Mouse (Mus musculus) lung, embryonic 14.5 days (tissue): Measurements from ENCODE around the gene Slc6a17. TPM values are rescaled to one million over a fixed set of nuclear protein-coding genes. Genes with fewer than 3 reads are reported as not detected.

Experiments used
- ATAC-seq: fragments of 200-750 bp; cut with Nextera tagmentation; 2 replicates; pipeline ENCODE4 v1.8.0; 2017; ENCODE audit warnings: mild to moderate bottlenecking, moderate TSS enrichment, moderate library complexity; ENCODE audit not compliant: insufficient read depth
- DNase-seq: peaks from one replicate; pipeline ENCODE4 v3.0.0-alpha.2; 2015
- H3K27ac ChIP-seq: fragments of 300-500 bp; sonication (generic); 2 replicates; pipeline ENCODE4 v1.5.1; 2014; ENCODE audit warnings: low read depth, mild to moderate bottlenecking, moderate library complexity
- H3K27me3 ChIP-seq: fragments of 300-500 bp; sonication (generic); 2 replicates; pipeline ENCODE4 v1.6.1; 2014; ENCODE audit warnings: low read length, control low read depth; ENCODE audit not compliant: insufficient read depth
- H3K36me3 ChIP-seq: fragments of 300-500 bp; sonication (generic); 2 replicates; pipeline ENCODE4 v1.6.1; 2014; ENCODE audit warnings: control low read depth; ENCODE audit not compliant: insufficient read depth
- H3K4me1 ChIP-seq: fragments of 300-500 bp; sonication (generic); 2 replicates; pipeline ENCODE4 v1.6.1; 2014; ENCODE audit warnings: antibody characterized with exemption, control low read depth; ENCODE audit not compliant: insufficient read depth
- H3K4me2 ChIP-seq: fragments of 300-500 bp; sonication (generic); 2 replicates; pipeline ENCODE4 v1.6.1; 2014; ENCODE audit warnings: mild to moderate bottlenecking
- H3K4me3 ChIP-seq: fragments of 300-500 bp; sonication (generic); 2 replicates; pipeline ENCODE4 v1.5.1; 2014; ENCODE audit warnings: low read depth, low read length
- H3K9ac ChIP-seq: fragments of 300-500 bp; sonication (generic); 2 replicates; pipeline ENCODE4 v1.6.1; 2014
- H3K9me3 ChIP-seq: fragments of 300-500 bp; sonication (generic); 2 replicates; pipeline ENCODE4 v1.6.1; 2016; ENCODE audit warnings: low read depth, low read length, control low read depth
- CTCF ChIP-seq: IDR thresholded peaks from 2 replicates; pipeline ENCODE4 v1.5.1; 2016; ENCODE audit warnings: antibody characterized with exemption, low read depth
- WGBS: fragments of 180-500 bp; shearing (Covaris S2); extraction: QIAGEN DNeasy Blood & Tissue Kit; methylation state at CpG from one replicate; pipeline ENCODE4 v1.1.7; 2014; 5-methylcytosine and 5-hydroxymethylcytosine counted together
- polyA plus RNA-seq: library from polyadenylated mRNA; unstranded; fragments of >200 nt; fragmentation: Nextera tagmentation; extraction: Ambion mirVana; gene quantifications from 2 replicates; pipeline ENCODE4 v1.2.1, GENCODE M21; 2014

Slc6a17 gene
- polyA plus RNA-seq, 1 experiment from 2014 or later = 4.2 TPM

DNA sequence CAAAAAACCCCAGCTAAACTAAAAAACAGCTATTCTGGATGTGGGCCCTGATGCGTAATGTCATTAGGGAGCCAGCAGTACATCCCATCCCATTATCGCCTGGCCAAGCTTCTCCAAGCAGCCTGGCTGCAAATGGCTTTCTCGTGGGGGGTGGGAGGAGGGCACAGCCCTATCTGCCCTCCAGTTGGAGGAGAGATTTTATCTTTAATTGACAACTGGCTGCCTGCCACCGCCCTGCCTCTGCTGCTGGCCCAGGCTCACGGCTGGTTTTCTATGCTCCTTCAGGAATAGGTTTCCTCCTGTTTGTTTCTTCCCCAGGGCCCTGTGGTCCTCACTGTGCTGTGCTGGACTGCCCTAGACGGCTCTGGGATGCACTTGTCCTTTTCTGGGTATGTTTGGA is 81.4 kb downstream of the Slc6a17 start:
- DNase-seq (no peak), ATAC-seq (no peak)
- TF ChIP-seq CTCF = no peak
- Histone ChIP-seq H3K27me3 (no peaks in the 10 kb centered on the region), H3K4me3 (no peak overlapping the region), H3K9me3 (no peaks in the 10 kb centered on the region), H3K9ac (no peak overlapping the region), H3K4me2 (no peak overlapping the region), H3K27ac (no peak overlapping the region), H3K4me1 (no peaks in the 10 kb centered on the region), H3K36me3 (no peaks in the 10 kb centered on the region)
- WGBS = 47% methylated on average over 6 of the region's 6 CpGs

DNA sequence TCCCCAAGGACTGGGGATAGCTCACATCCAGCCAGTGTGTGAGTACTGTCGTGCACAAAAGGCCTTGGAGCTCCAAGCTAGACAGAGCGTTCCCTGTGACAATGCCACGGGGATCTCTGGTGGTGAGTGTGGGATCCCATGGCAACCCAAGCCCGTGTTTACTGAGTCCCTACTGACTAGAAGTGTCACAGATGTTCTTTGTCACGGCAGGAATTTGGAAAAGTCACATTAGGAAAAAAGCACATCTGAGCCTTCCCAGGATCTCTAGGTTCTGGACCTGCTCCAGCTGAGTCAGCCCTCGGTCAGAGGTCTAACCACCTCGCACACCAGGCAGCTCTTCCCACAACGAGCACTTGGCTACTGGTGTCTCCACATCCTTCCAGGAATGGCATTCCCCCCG is 84.2 kb downstream of the Slc6a17 start:
- no peak for TF ChIP-seq CTCF
- H3K27ac ChIP-seq = no peak overlapping the region
- H3K9ac ChIP-seq = no peak overlapping the region
- H3K4me1 ChIP-seq = no peaks in the 10 kb centered on the region
- DNase-seq (peak; percentile 49), ATAC-seq (peak; percentile 41; the same call in 1 of the 2 replicates)
- WGBS = 27% methylated on average over 9 of the region's 9 CpGs
- no peaks in the 10 kb centered on the region for H3K27me3 ChIP-seq
- no peak overlapping the region for H3K4me3 ChIP-seq
- H3K36me3 ChIP-seq = no peaks in the 10 kb centered on the region
- H3K9me3 ChIP-seq = no peaks in the 10 kb centered on the region
- no peak overlapping the region for H3K4me2 ChIP-seq

DNA sequence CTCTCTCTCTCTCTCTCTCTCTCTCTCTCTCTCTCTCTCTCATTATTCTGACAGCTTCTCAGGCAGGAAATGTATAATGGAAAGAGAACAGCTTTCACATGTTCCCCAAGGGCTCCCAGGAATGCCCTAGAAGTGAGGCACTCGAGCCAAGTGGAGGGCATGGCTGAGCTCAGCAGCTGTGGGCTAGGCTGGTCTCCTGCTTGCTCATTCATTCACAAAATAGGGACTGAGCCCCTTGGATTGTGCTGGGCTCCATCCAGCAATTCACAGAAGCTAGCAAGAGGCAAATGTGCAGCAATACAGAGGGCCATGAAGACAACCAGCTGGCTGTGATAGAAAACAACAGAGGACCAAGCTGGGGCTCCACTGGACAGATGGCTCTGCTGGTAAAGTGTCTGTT is 86.5 kb downstream of the Slc6a17 start:
- H3K27me3 ChIP-seq = no peaks in the 10 kb centered on the region
- ATAC-seq = peak; percentile 52; the same call in 1 of the 2 replicates
- no peak overlapping the region for H3K4me3 ChIP-seq
- H3K27ac ChIP-seq = no peak overlapping the region
- no peaks in the 10 kb centered on the region for H3K9me3 ChIP-seq
- 0% methylated on average over 1 of the region's 1 CpGs for WGBS
- no peaks in the 10 kb centered on the region for H3K4me1 ChIP-seq
- H3K4me2 ChIP-seq = no peak overlapping the region
- TF ChIP-seq CTCF = no peak
- H3K36me3 ChIP-seq = no peaks in the 10 kb centered on the region
- H3K9ac ChIP-seq = no peak overlapping the region
- peak; percentile 52 for DNase-seq

DNA sequence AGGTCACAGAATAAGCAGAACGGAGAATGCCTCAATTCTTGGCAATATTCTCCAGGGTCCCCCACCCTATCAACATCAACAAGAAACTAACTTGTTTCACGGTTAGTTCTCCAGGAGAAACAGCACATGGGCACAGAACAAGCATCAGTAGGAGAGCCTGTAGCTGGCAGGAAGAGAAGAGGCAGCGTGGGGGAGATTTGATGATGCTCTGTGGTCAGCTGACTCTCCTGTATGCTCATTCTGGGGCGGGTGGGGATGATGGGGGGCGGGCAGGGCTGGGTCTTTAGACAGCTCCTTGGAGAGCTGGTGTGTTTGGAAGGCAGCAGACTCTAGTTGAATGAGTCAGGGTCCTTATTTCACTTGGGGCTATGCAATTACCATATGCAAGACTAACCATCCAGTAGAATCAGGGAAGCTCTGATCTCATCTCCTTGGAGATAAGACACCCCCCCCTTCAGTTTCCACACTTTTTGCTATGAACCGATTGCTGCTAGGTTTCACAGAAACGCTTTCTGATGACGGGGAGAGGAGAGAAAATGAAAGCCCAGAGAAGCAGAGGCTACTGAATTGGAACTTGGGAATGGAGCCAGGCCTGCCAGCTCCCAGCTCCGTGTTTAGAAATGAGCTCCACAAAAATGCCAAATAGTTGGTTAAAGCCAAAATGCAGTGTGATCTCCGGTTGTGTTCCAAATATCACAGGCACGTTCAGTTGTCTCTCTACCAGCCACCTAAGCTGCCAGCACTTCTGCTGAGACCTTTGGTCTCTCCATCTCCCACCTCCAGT is 93.4 kb downstream of the Slc6a17 start:
- no peak for ATAC-seq
- no peak overlapping the region for H3K4me2 ChIP-seq

DNA sequence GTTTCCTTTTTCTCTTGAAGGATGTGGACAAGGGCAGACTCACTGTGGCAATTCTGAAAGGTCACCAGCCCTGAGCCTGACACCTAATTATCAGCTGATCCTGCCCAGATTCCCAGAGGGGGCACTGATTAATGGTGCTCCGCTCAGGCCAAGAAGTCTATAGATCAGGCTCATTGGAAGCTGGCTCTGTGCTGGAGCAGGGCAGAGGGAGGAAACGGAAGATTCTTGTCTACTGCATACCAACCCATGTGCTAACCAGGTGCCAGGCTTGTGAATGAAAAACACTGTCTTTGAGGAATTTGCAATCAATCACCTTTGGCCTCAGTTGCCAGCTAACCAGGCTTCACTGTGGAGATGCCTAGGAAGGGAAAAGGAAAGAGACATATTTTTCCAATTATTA is 97.7 kb downstream of the Slc6a17 start:
- Histone ChIP-seq H3K27ac (no peak overlapping the region), H3K4me1 (no peaks in the 10 kb centered on the region), H3K4me3 (no peak overlapping the region), H3K4me2 (no peak overlapping the region), H3K36me3 (no peaks in the 10 kb centered on the region), H3K9me3 (no peaks in the 10 kb centered on the region), H3K27me3 (no peaks in the 10 kb centered on the region), H3K9ac (no peak overlapping the region)
- DNase-seq (no peak), ATAC-seq (no peak)
- WGBS = 42% methylated on average over 2 of the region's 2 CpGs
- no peak for TF ChIP-seq CTCF

More for the DNA sequence above, 93.4 kb downstream of the Slc6a17 start:
- Histone ChIP-seq H3K27me3 (no peaks in the 10 kb centered on the region), H3K9me3 (no peaks in the 10 kb centered on the region), H3K36me3 (no peaks in the 10 kb centered on the region), H3K9ac (no peak overlapping the region), H3K27ac (no peak overlapping the region), H3K4me1 (no peaks in the 10 kb centered on the region), H3K4me3 (no peak overlapping the region)
- TF ChIP-seq CTCF = no peak
- DNase-seq = no peak
- 62% methylated on average over 11 of the region's 11 CpGs for WGBS

Other genes starting within 250 kb of the Slc6a17 start
- gene Lamtor5, start 239.2 kb downstream of the Slc6a17 start, polyA plus RNA-seq = 184 and 195 TPM in 2 replicates
- gene Slc16a4, start 226.8 kb downstream of the Slc6a17 start, polyA plus RNA-seq = 3.4 TPM in 2 replicates
- 19.6 and 20.3 TPM in 2 replicates for gene Rbm15, start 184.3 kb downstream of the Slc6a17 start, polyA plus RNA-seq
- 0.07 and 0.18 TPM in 2 replicates for gene Kcnc4, start 58.5 kb downstream of the Slc6a17 start, polyA plus RNA-seq
- gene Ubl4b, start 37.1 kb upstream of the Slc6a17 start, polyA plus RNA-seq = not detected in 2 replicates
- gene Alx3, start 77.0 kb upstream of the Slc6a17 start, polyA plus RNA-seq = 0.23 TPM in 1 of 2 replicates, not detected in the other
- gene Gm10961, start 113.3 kb upstream of the Slc6a17 start, polyA plus RNA-seq = not detected in 2 replicates
- 61.1 and 63.4 TPM in 2 replicates for gene Strip1, start 113.7 kb upstream of the Slc6a17 start, polyA plus RNA-seq
- gene Ahcyl1, start 178.5 kb upstream of the Slc6a17 start, polyA plus RNA-seq = 106 and 107 TPM in 2 replicates
- 9.3 and 12.9 TPM in 2 replicates for gene Csf1, start 242.5 kb upstream of the Slc6a17 start, polyA plus RNA-seq